In genomic region chr17:27087426-27087825, GRCm38 (mm10) we compare ENCODE assay signal across 9 mouse cellular contexts. TPM values are rescaled to one million over a fixed set of nuclear protein-coding genes. Genes with fewer than 3 reads are reported as not detected.
DNase-seq lines count a peak whose midpoint lies in the region; ATAC-seq and TF ChIP-seq lines count a peak whose summit lies in the region.
"Had no signal": no experiment of that assay in that cellular context is flagged by ENCODE, and none has a peak within 500 bp of the region (broad histone marks: within the 10 kb centered on the region; RNA-seq: fewer than 3 reads in every experiment).

No protein-coding gene starts in this region.

- ATAC-seq in limb, embryonic 14.5 days (ENCODE audit: low FRiP score, low read depth), result no peak
- no peak for ATAC-seq in monocyte, adult 5-6 weeks (replicated peaks; ENCODE audit: insufficient number of reproducible peaks, low FRiP score, low TSS enrichment, poor library complexity, severe bottlenecking)

- 31% methylated on average over 12 of the region's 12 CpGs for WGBS in limb, embryonic 14.5 days

- intact Hi-C loops in heart, postnatal 36 days (cut with DNase I), result no loop called here

- peaks cover 24% of the 10 kb centered on the region for H3K36me3 ChIP-seq in limb, embryonic 14.5 days (ENCODE audit: control insufficient read depth, insufficient read depth, low read length)
- H3K36me3 ChIP-seq: liver, embryonic 13.5 days had no signal

- no peak overlapping the region for H3K27ac ChIP-seq in limb, embryonic 14.5 days (replicated peaks; ENCODE audit: low read depth, low read length)
- H3K27ac ChIP-seq: liver, embryonic 13.5 days had no signal

- no peak for TF ChIP-seq POLR2A in limb, embryonic 14.5 days (IDR thresholded peaks at IDR 0.05; ENCODE audit: borderline replicate concordance, extremely low read depth, insufficient read depth, insufficient read length)

- H3K4me1 ChIP-seq in limb, embryonic 14.5 days (ENCODE audit: control insufficient read depth, insufficient read depth, low read length), result no peaks in the 10 kb centered on the region

- H3K27me3 ChIP-seq in limb, embryonic 14.5 days (ENCODE audit: control insufficient read depth, insufficient read depth, low read length), result no peaks in the 10 kb centered on the region
- H3K27me3 ChIP-seq: liver, embryonic 13.5 days had no signal

- H3K4me3 ChIP-seq in limb, embryonic 14.5 days (replicated peaks; ENCODE audit: low read length), result no peak overlapping the region
- H3K4me3 ChIP-seq: liver, embryonic 13.5 days had no signal

- H3K9me3 ChIP-seq in limb, embryonic 14.5 days (ENCODE audit: control insufficient read depth, low read length), result no peaks in the 10 kb centered on the region
- H3K9me3 ChIP-seq: liver, embryonic 13.5 days had no signal

- DNase-seq in heart, postnatal 4 days, result peak; percentile 40
- no peak for DNase-seq in heart, postnatal 36 days
- DNase-seq in B cell, adult 2 months, result peak; percentile 66 to 68
- DNase-seq in R1 (ENCODE audit: low read depth, low spot score), result peak; percentile 90
- DNase-seq in limb, embryonic 14.5 days (ENCODE audit: low spot score), result peak; percentile 10
- DNase-seq in thymus, adult 18-20 months, result peak; percentile 34 to 36
- no peak for DNase-seq in left cerebral cortex, adult 11 months (ENCODE audit: low spot score)
- DNase-seq: liver, embryonic 13.5 days had no signal

- H3K4me2 ChIP-seq in limb, embryonic 14.5 days (replicated peaks; ENCODE audit: low read depth, low read length, severe bottlenecking), result no peak overlapping the region
- H3K4me2 ChIP-seq: liver, embryonic 13.5 days had no signal

- no peak overlapping the region for H3K9ac ChIP-seq in limb, embryonic 14.5 days (ENCODE audit: low read depth, low read length, severe bottlenecking)
- H3K9ac ChIP-seq: liver, embryonic 13.5 days had no signal

RNA-seq across cellular contexts. Expression of gene Itpr3, which starts 30.3 kb away (rescaled TPM):
- 1 to 10 TPM; 7.5 to 8.2 TPM for total RNA-seq in heart, postnatal 4 days (2021)
- total RNA-seq in heart, postnatal 36 days (2021), result 1 to 10 TPM; 5.3 to 6.7 TPM
- 12.4 and 13.9 TPM in 2 replicates for polyA plus RNA-seq in limb, embryonic 14.5 days (2012; rRNA removed)
- 5.1 and 5.6 TPM in 2 replicates for polyA plus RNA-seq in limb, embryonic 14.5 days (2014; fragmentation: Nextera tagmentation; extraction: Ambion mirVana)
- 25.3 to 46.9 TPM (median 28.9 TPM) in 3 replicates for total RNA-seq in monocyte, adult 5-6 weeks (2017)

RNA-seq across cellular contexts. Expression of gene Uqcc2, which starts 46.3 kb away (rescaled TPM):
- 100 to 1,000 TPM; 256 to 274 TPM for total RNA-seq in heart, postnatal 4 days (2021)
- total RNA-seq in heart, postnatal 36 days (2021), result 100 to 1,000 TPM; 291 to 337 TPM
- polyA plus RNA-seq in limb, embryonic 14.5 days (2012; rRNA removed), result 233 and 255 TPM in 2 replicates
- polyA plus RNA-seq in limb, embryonic 14.5 days (2014; fragmentation: Nextera tagmentation; extraction: Ambion mirVana), result 308 and 343 TPM in 2 replicates
- total RNA-seq in monocyte, adult 5-6 weeks (2017), result 79.3 to 105 TPM (median 82.5 TPM) in 3 replicates

RNA-seq across cellular contexts. Expression of gene Bak1, which starts 58.6 kb away (rescaled TPM):
- 10 to 100 TPM; 46.8 to 52.4 TPM for total RNA-seq in heart, postnatal 4 days (2021)
- total RNA-seq in heart, postnatal 36 days (2021), result 10 to 100 TPM; 20.0 to 21.2 TPM
- polyA plus RNA-seq in limb, embryonic 14.5 days (2012; rRNA removed), result 48.6 and 55.3 TPM in 2 replicates
- polyA plus RNA-seq in limb, embryonic 14.5 days (2014; fragmentation: Nextera tagmentation; extraction: Ambion mirVana), result 7.9 and 11.1 TPM in 2 replicates
- 39.5 to 56.8 TPM (median 45.8 TPM) in 3 replicates for total RNA-seq in monocyte, adult 5-6 weeks (2017)

Comparison
In these comparisons a context has a peak if more than half of its experiments do, and no peak if none do; other contexts are left out.
1. DNase-seq: peak in heart, postnatal 4 days (single experiment), B cell, adult 2 months (2 of 2), R1 (single experiment), limb, embryonic 14.5 days (single experiment) and thymus, adult 18-20 months (2 of 2); none in heart, postnatal 36 days (0 of 2) and left cerebral cortex, adult 11 months (single experiment).